Mouse (Mus musculus) inflammation-experienced regulatory T-cells, adult 6 months (primary cell): ENCODE results near the gene Gpr135. TPM values are rescaled to one million over a fixed set of nuclear protein-coding genes. Genes with fewer than 3 reads are reported as not detected.

Experiments used
- ATAC-seq: one replicate; pipeline ENCODE4 v1.8.0; 2017
- polyA plus RNA-seq, 3 experiments: library from polyadenylated mRNA; unstranded; fragments of 100-300 nt; shearing (Covaris generic); gene quantifications; one replicate each; pipeline ENCODE4 v1.2.1; 2017

Gpr135 gene
- not detected for polyA plus RNA-seq

- ATAC-seq: peak; percentile 92
Observed at GRCm38 (mm10) chr12:72070327-72071269, at the start of gene Gpr135. Gene Gpr135, minus strand, starts transcription at chr12:72071125.

GRCm38 (mm10) chr12:72115686-72116345 lies 44.9 kb upstream of the Gpr135 start:
- no peak for ATAC-seq

GRCm38 (mm10) chr12:72115126-72115525 lies 44.2 kb upstream of the Gpr135 start:
- ATAC-seq: no peak

- peak; percentile 80 for ATAC-seq
Observed at GRCm38 (mm10) chr12:72104525-72105281, 33.8 kb upstream of the Gpr135 start.

- no peak for ATAC-seq
Observed at GRCm38 (mm10) chr12:72104027-72104426, 33.1 kb upstream of the Gpr135 start.

GRCm38 (mm10) chr12:72102776-72103175 lies 31.9 kb upstream of the Gpr135 start:
- no peak for ATAC-seq

- ATAC-seq: no peak
Observed at GRCm38 (mm10) chr12:72096966-72097365, 26.0 kb upstream of the Gpr135 start.

- no peak for ATAC-seq
Observed at GRCm38 (mm10) chr12:72089802-72090201, 18.9 kb upstream of the Gpr135 start.

- peak; percentile 6 for ATAC-seq
Observed at GRCm38 (mm10) chr12:72086166-72086825, 15.4 kb upstream of the Gpr135 start.

- peak; percentile 93 for ATAC-seq
Observed at GRCm38 (mm10) chr12:72085329-72086165, 14.6 kb upstream of the Gpr135 start, which contains the start of the genes L3hypdh and Jkamp. Gene L3hypdh, minus strand, starts transcription at chr12:72085439. Gene Jkamp, plus strand, starts transcription at chr12:72085589.

- ATAC-seq: peak; percentile 3
Observed at GRCm38 (mm10) chr12:72085024-72085328, 14.1 kb upstream of the Gpr135 start.

GRCm38 (mm10) chr12:72084261-72085023 lies 13.5 kb upstream of the Gpr135 start:
- peak; percentile 0 for ATAC-seq

GRCm38 (mm10) chr12:72083265-72083664 lies 12.3 kb upstream of the Gpr135 start:
- no peak for ATAC-seq

- no peak for ATAC-seq
Observed at GRCm38 (mm10) chr12:72082370-72082769, 11.4 kb upstream of the Gpr135 start.

GRCm38 (mm10) chr12:72081961-72082360 lies 11.0 kb upstream of the Gpr135 start:
- ATAC-seq: no peak

- ATAC-seq: no peak
Observed at GRCm38 (mm10) chr12:72078248-72078647, 7.3 kb upstream of the Gpr135 start.

- ATAC-seq: peak; percentile 24
Observed at GRCm38 (mm10) chr12:72069626-72070326, 1.1 kb downstream of the Gpr135 start.

GRCm38 (mm10) chr12:72057780-72058179 lies 13.1 kb downstream of the Gpr135 start:
- no peak for ATAC-seq

- ATAC-seq: no peak
Observed at GRCm38 (mm10) chr12:72053851-72054250, 17.1 kb downstream of the Gpr135 start.

- no peak for ATAC-seq
Observed at GRCm38 (mm10) chr12:72053303-72053702, 17.6 kb downstream of the Gpr135 start.
